Mouse (Mus musculus) MEL (cell line): ENCODE data around the gene Itprid1. TPM values are rescaled to one million over a fixed set of nuclear protein-coding genes. Genes with fewer than 3 reads are reported as not detected.

Experiments used
- DNase-seq: peaks from one replicate; pipeline ENCODE4 v3.0.0; 2011; ENCODE audit warnings: low read depth, low spot score
- H3K27ac ChIP-seq: 2 replicates; pipeline ENCODE4 v1.5.1; 2012; ENCODE audit warnings: low read depth, mild to moderate bottlenecking, control low read depth, low read length, moderate library complexity; ENCODE audit not compliant: control insufficient read depth
- H3K27me3 ChIP-seq, 2 experiments: fragments of 150-350 bp in 1 of 2; sonication (generic) in 1 of 2; 2 replicates each; pipeline ENCODE4 v1.6.1; 2012; ENCODE audit warnings: low read length in 2 of 2, mild to moderate bottlenecking in 2 of 2, improper control_type of control experiment in 1 of 2, moderate library complexity in 1 of 2; ENCODE audit not compliant: insufficient read depth in 2 of 2, control insufficient read depth in 1 of 2
- H3K36me3 ChIP-seq, 2 experiments: 2 replicates each; pipeline ENCODE4 v1.6.1; 2012 to 2014; ENCODE audit warnings: low read length in 2 of 2, improper control_type of control experiment in 1 of 2, inconsistent platforms in 1 of 2, mild to moderate bottlenecking in 1 of 2; ENCODE audit not compliant: insufficient read depth in 2 of 2, control insufficient read depth in 1 of 2
- H3K4me1 ChIP-seq, 2 experiments: fragments of 150-350 bp in 1 of 2; sonication (generic) in 1 of 2; 2 replicates each; pipeline ENCODE4 v1.6.1; 2012; ENCODE audit warnings: low read length in 2 of 2, improper control_type of control experiment in 1 of 2, mild to moderate bottlenecking in 1 of 2; ENCODE audit not compliant: insufficient read depth in 2 of 2, control insufficient read depth in 1 of 2
- H3K4me3 ChIP-seq, 2 experiments: fragments of 150-350 bp in 1 of 2; sonication (generic) in 1 of 2; 2 replicates each; pipeline ENCODE4 v1.5.1; 2012; ENCODE audit warnings: low read depth in 2 of 2, low read length in 2 of 2, mild to moderate bottlenecking in 2 of 2, moderate library complexity in 2 of 2, control low read depth in 1 of 2, improper control_type of control experiment in 1 of 2; ENCODE audit not compliant: control insufficient read depth in 1 of 2, insufficient read depth in 1 of 2
- H3K79me2 ChIP-seq: 2 replicates; pipeline ENCODE4 v1.6.1; 2012; ENCODE audit warnings: mild to moderate bottlenecking, low read length, moderate library complexity; ENCODE audit not compliant: control insufficient read depth, poor library complexity, insufficient read depth
- H3K9ac ChIP-seq: 2 replicates; pipeline ENCODE4 v1.6.1; 2012; ENCODE audit warnings: low read depth, mild to moderate bottlenecking, control low read depth, low read length, moderate library complexity; ENCODE audit not compliant: control insufficient read depth, poor library complexity, severe bottlenecking
- H3K9me3 ChIP-seq: fragments of 150-350 bp; sonication (generic); replicated peaks from 2 replicates; pipeline ENCODE4 v1.6.1; 2012; ENCODE audit warnings: mild to moderate bottlenecking, low read length, improper control_type of control experiment, moderate library complexity; ENCODE audit not compliant: insufficient read depth
- BHLHE40 ChIP-seq: IDR thresholded peaks from 2 replicates; pipeline ENCODE4 v1.6.1; 2012; ENCODE audit warnings: low read depth, mild to moderate bottlenecking, inconsistent platforms, low read length, improper control_type of control experiment, borderline replicate concordance
- CTCF ChIP-seq, 3 experiments: IDR thresholded peaks in 2 of 3; conservative IDR thresholded peaks in 1 of 3; 2 replicates each; pipeline ENCODE4 v1.5.1; 2011 to 2012; ENCODE audit warnings: low read length in 3 of 3, low read depth in 2 of 3, mild to moderate bottlenecking in 2 of 3, improper control_type of control experiment in 1 of 3, inconsistent platforms in 1 of 3, mixed read lengths in 1 of 3, moderate library complexity in 1 of 3; ENCODE audit not compliant: control insufficient read depth in 1 of 3, insufficient read depth in 1 of 3, poor library complexity in 1 of 3, severe bottlenecking in 1 of 3
- E2F4 ChIP-seq: IDR thresholded peaks from 2 replicates; pipeline ENCODE4 v1.6.1; 2011; ENCODE audit warnings: low read depth, low read length, improper control_type of control experiment, borderline replicate concordance
- ELF1 ChIP-seq: IDR thresholded peaks from 2 replicates; pipeline ENCODE4 v1.6.1; 2014; ENCODE audit warnings: low read depth, mild to moderate bottlenecking, inconsistent platforms, low read length, improper control_type of control experiment, moderate library complexity
- EP300 ChIP-seq, 2 experiments: IDR thresholded peaks; 2 replicates each; pipeline ENCODE4 v1.6.1; 2011; ENCODE audit warnings: improper control_type of control experiment in 2 of 2, low read length in 2 of 2, low read depth in 1 of 2, mild to moderate bottlenecking in 1 of 2
- HCFC1 ChIP-seq: IDR thresholded peaks from 2 replicates; pipeline ENCODE4 v1.6.1; 2012; ENCODE audit warnings: low read depth, mild to moderate bottlenecking, inconsistent platforms, low read length, improper control_type of control experiment, moderate library complexity
- JUND ChIP-seq: IDR thresholded peaks from 2 replicates; pipeline ENCODE4 v1.6.1; 2011; ENCODE audit warnings: low read depth, mild to moderate bottlenecking, improper control_type of control experiment, low read length
- KAT2A ChIP-seq: conservative IDR thresholded peaks from 2 replicates; pipeline ENCODE4 v1.6.1; 2012; ENCODE audit warnings: low read depth, low read length, improper control_type of control experiment, inconsistent platforms
- MAFK ChIP-seq: IDR thresholded peaks from 2 replicates; pipeline ENCODE4 v1.6.1; 2011; ENCODE audit warnings: low read depth, mild to moderate bottlenecking, low read length, improper control_type of control experiment, borderline replicate concordance
- MAX ChIP-seq: IDR thresholded peaks from 2 replicates; pipeline ENCODE4 v1.6.1; 2011; ENCODE audit warnings: low read length, improper control_type of control experiment
- MEF2A ChIP-seq: IDR thresholded peaks from 2 replicates; pipeline ENCODE4 v1.6.1; 2014; ENCODE audit warnings: low read depth, mild to moderate bottlenecking, inconsistent platforms, low read length, improper control_type of control experiment; ENCODE audit not compliant: poor library complexity, insufficient replicate concordance, severe bottlenecking; ENCODE audit errors: extremely low read depth
- NELFE ChIP-seq: IDR thresholded peaks from 2 replicates; pipeline ENCODE4 v1.6.1; 2011; ENCODE audit warnings: low read depth, low read length, improper control_type of control experiment
- POLR2AphosphoS2 ChIP-seq: IDR thresholded peaks from 2 replicates; pipeline ENCODE4 v1.6.1; 2011; ENCODE audit warnings: low read length, improper control_type of control experiment
- POLR2AphosphoS5 ChIP-seq: IDR thresholded peaks from 2 replicates; pipeline ENCODE4 v1.6.1; 2012; ENCODE audit warnings: low read depth, borderline replicate concordance, mild to moderate bottlenecking, inconsistent platforms, low read length, moderate library complexity, mixed read lengths
- RAD21 ChIP-seq: IDR thresholded peaks from 2 replicates; pipeline ENCODE4 v1.6.1; 2011; ENCODE audit warnings: mild to moderate bottlenecking, low read depth, low read length, improper control_type of control experiment
- SIN3A ChIP-seq: IDR thresholded peaks from 2 replicates; pipeline ENCODE4 v1.6.1; 2012; ENCODE audit warnings: low read length, improper control_type of control experiment, inconsistent platforms
- SMC3 ChIP-seq: IDR thresholded peaks from 2 replicates; pipeline ENCODE4 v1.6.1; 2011; ENCODE audit warnings: low read depth, low read length, improper control_type of control experiment
- TBP ChIP-seq: IDR thresholded peaks from 2 replicates; pipeline ENCODE4 v1.8.0; 2011; ENCODE audit warnings: low read depth, low read length, improper control_type of control experiment
- ZC3H11A ChIP-seq: IDR thresholded peaks from 2 replicates; pipeline ENCODE4 v1.6.1; 2012; ENCODE audit warnings: low read depth, mild to moderate bottlenecking, inconsistent platforms, low read length, improper control_type of control experiment
- ZMIZ1 ChIP-seq: IDR thresholded peaks from 2 replicates; pipeline ENCODE4 v1.6.1; 2012; ENCODE audit warnings: low read depth, mild to moderate bottlenecking, inconsistent platforms, low read length, improper control_type of control experiment, moderate library complexity
- polyA plus RNA-seq, 2 experiments: library from polyadenylated mRNA; stranded (reverse) in 1 of 2; unstranded in 1 of 2; fragments of >175 nt in 1 of 2; fragments of >200 nt in 1 of 2; gene quantifications; 2 replicates each; pipeline versions ENCODE4 v1.2.1 to v1.2.4; 2012; ENCODE audit warnings: low replicate concordance in 2 of 2, low read depth in 1 of 2; ENCODE audit not compliant: insufficient read length in 2 of 2, insufficient read depth in 1 of 2, missing spikeins in 1 of 2
- total RNA-seq: library from RNA; depleted of rRNA; stranded (reverse); fragments of 300-350 nt; gene quantifications from 2 replicates; pipeline ENCODE4 v1.2.3, GENCODE M21; 2012

The Itprid1 gene
- total and polyA plus RNA-seq, 3 experiments: not detected

- H3K27me3 ChIP-seq: no peaks in the 10 kb centered on the region
- no peak overlapping the region for H3K4me3 ChIP-seq
- DNase-seq: no peak
- H3K4me1 ChIP-seq: no peaks in the 10 kb centered on the region
- H3K27ac ChIP-seq: no peak overlapping the region
- TF ChIP-seq HCFC1: no peak
- TF ChIP-seq ZMIZ1: no peak
- no peak for TF ChIP-seq KAT2A
- no peak for TF ChIP-seq NELFE
- TF ChIP-seq SIN3A: no peak
- no peak for TF ChIP-seq E2F4
- TF ChIP-seq POLR2AphosphoS5: no peak
- TF ChIP-seq JUND: no peak
- TF ChIP-seq RAD21: no peak
- no peaks in the 10 kb centered on the region for H3K79me2 ChIP-seq
- no peaks in the 10 kb centered on the region for H3K36me3 ChIP-seq
- H3K9me3 ChIP-seq: no peaks in the 10 kb centered on the region
- no peak overlapping the region for H3K9ac ChIP-seq
Measured at GRCm38 (mm10) chr6:55805291-55806137, 31.2 kb upstream of the Itprid1 start.

GRCm38 (mm10) chr6:55806537-55806936, 30.2 kb upstream of the Itprid1 start:
- no peaks in the 10 kb centered on the region for H3K4me1 ChIP-seq
- no peak for TF ChIP-seq CTCF (IDR thresholded peaks at IDR 0.05 in 2 of 3, conservative IDR thresholded peaks at IDR 0.05 in 1 of 3; ENCODE audit: control insufficient read depth in 1 of 3, insufficient read depth in 1 of 3, low read depth in 2 of 3, low read length in 3 of 3, poor library complexity in 1 of 3, severe bottlenecking in 1 of 3)
- H3K9me3 ChIP-seq: no peaks in the 10 kb centered on the region
- H3K36me3 ChIP-seq: no peaks in the 10 kb centered on the region
- no peaks in the 10 kb centered on the region for H3K79me2 ChIP-seq
- H3K27ac ChIP-seq: no peak overlapping the region
- no peak overlapping the region for H3K9ac ChIP-seq
- H3K27me3 ChIP-seq: no peaks in the 10 kb centered on the region
- DNase-seq: no peak
- H3K4me3 ChIP-seq: no peak overlapping the region

GRCm38 (mm10) chr6:55808692-55809091, 28.0 kb upstream of the Itprid1 start:
- DNase-seq: no peak
- Histone ChIP-seq H3K27me3 (no peaks in the 10 kb centered on the region), H3K9ac (no peak overlapping the region), H3K4me1 (no peaks in the 10 kb centered on the region), H3K79me2 (no peaks in the 10 kb centered on the region), H3K27ac (no peak overlapping the region), H3K36me3 (no peaks in the 10 kb centered on the region), H3K9me3 (no peaks in the 10 kb centered on the region), H3K4me3 (no peak overlapping the region)
- no peak for TF ChIP-seq ZMIZ1
- TF ChIP-seq ZC3H11A: no peak
- no peak for TF ChIP-seq BHLHE40
- TF ChIP-seq EP300 (IDR thresholded peaks at IDR 0.05; ENCODE audit: low read depth in 1 of 2, low read length in 2 of 2): no peak
- no peak for TF ChIP-seq POLR2AphosphoS2
- no peak for TF ChIP-seq ELF1
- no peak for TF ChIP-seq NELFE
- TF ChIP-seq MEF2A: no peak
- TF ChIP-seq POLR2AphosphoS5: no peak
- no peak for TF ChIP-seq MAX
- TF ChIP-seq TBP: no peak
- TF ChIP-seq JUND: no peak
- no peak for TF ChIP-seq SMC3
- no peak for TF ChIP-seq MAFK
- no peak for TF ChIP-seq RAD21
